ENCODE assay signal across 16 mouse cellular contexts in genomic region chr2:46678366-46678765, GRCm38 (mm10).
"Had no signal": no experiment of that assay in that cellular context is flagged by ENCODE, and none has a peak within 500 bp of the region (broad histone marks: within the 10 kb centered on the region; RNA-seq: fewer than 3 reads in every experiment).

No protein-coding gene starts in this region.

- ATAC-seq: lung, postnatal 0 days had no signal

- H3K36me3 ChIP-seq: limb, embryonic 13.5 days; liver, embryonic 15.5 days; midbrain, embryonic 10.5 days; stomach, embryonic 15.5 days had no signal

- H3K9me3 ChIP-seq: limb, embryonic 13.5 days; liver, embryonic 15.5 days; midbrain, embryonic 10.5 days; stomach, embryonic 15.5 days had no signal

- H3K4me2 ChIP-seq: limb, embryonic 13.5 days; liver, embryonic 11.5 days; liver, embryonic 15.5 days; stomach, embryonic 15.5 days had no signal

- H3K4me3 ChIP-seq: layer of hippocampus, adult 2 months; limb, embryonic 13.5 days; liver, embryonic 15.5 days; midbrain, embryonic 10.5 days; myocyte; stomach, embryonic 15.5 days had no signal

- H3K27me3 ChIP-seq: limb, embryonic 13.5 days; liver, embryonic 15.5 days; stomach, embryonic 15.5 days had no signal

- H3K4me1 ChIP-seq: limb, embryonic 13.5 days; liver, embryonic 15.5 days; midbrain, embryonic 10.5 days; stomach, embryonic 15.5 days had no signal

- H3K9ac ChIP-seq: limb, embryonic 13.5 days; liver, embryonic 15.5 days; stomach, embryonic 15.5 days had no signal

- H3K27ac ChIP-seq: layer of hippocampus, adult 2 months; limb, embryonic 13.5 days; liver, embryonic 15.5 days; midbrain, embryonic 10.5 days; stomach, embryonic 15.5 days had no signal

- DNase-seq: kidney, postnatal 10 days; kidney, postnatal 4 days; lung, adult 2 months; lung, postnatal 36 days; midbrain, embryonic 14.5 days; right cerebral cortex, postnatal 4 days; thymus, adult 2 months; thymus, postnatal 25 days had no signal
